Mouse (Mus musculus) bone marrow, adult 2 months (tissue): ENCODE measurements around the gene Birc3.

ENCODE experiments used
- CTCF ChIP-seq: fragments of 200-500 bp; IDR thresholded peaks from 2 replicates; pipeline ENCODE4 v1.5.1; 2011; ENCODE audit warnings: low read length, control low read depth; ENCODE audit not compliant: control insufficient read depth, insufficient read depth
- POLR2A ChIP-seq: fragments of 200-500 bp; IDR thresholded peaks from 2 replicates; pipeline ENCODE4 v1.6.1; 2011; ENCODE audit warnings: low read depth, mild to moderate bottlenecking, control low read depth, low read length, borderline replicate concordance; ENCODE audit not compliant: control insufficient read depth

DNA sequence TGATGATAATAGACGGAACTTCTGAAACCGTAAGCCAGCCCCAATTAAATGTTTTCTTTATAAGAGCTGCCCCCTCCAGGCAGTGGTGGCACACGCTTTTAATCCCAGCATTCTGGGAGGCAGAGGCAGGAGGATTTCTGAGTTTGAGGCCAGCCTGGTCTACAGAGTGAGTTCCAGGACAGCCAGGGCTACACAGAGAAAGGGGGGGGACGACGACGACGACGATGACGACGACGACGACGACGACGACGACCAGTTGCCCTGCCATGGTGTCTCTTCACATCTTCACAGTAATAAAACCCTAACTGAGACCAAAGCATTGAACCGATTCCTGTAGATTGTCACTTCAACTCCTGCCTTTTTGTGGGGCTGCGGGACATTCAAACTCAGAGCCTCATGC, 24.8 kb downstream of the Birc3 start:
- TF ChIP-seq CTCF = no peak
- no peak for TF ChIP-seq POLR2A
